Mouse (Mus musculus): Measurements from ENCODE around the gene Prmt3.

GRCm38 (mm10) chr7:49870276-49870675 lies 92.1 kb downstream of the Prmt3 start:
- no peak for TF ChIP-seq GATA1 (IDR thresholded peaks at IDR 0.05; ENCODE audit: borderline replicate concordance, low read length)
- TF ChIP-seq FLI1 (IDR thresholded peaks at IDR 0.05; ENCODE audit: low read length): no peak
